Mouse (Mus musculus): ENCODE measurements around the gene Gm34653.
"Not testable (repeated sequence)": the region's sequence is repeated elsewhere in the genome, so short reads cannot be mapped to it uniquely, and the experiment has no call there.

The Gm34653 gene

GRCm38 (mm10) chr2:34832766-34833457 is at the start of gene Gm34653:
Gene Gm34653, plus strand, starts transcription at chr2:34833007.
- DNase-seq (ENCODE audit: low spot score in 2 of 2), result not testable (repeated sequence)

GRCm38 (mm10) chr2:34783064-34784020 is 49.5 kb upstream of the Gm34653 start:
- no peak for DNase-seq (ENCODE audit: low spot score in 2 of 2)

DNA sequence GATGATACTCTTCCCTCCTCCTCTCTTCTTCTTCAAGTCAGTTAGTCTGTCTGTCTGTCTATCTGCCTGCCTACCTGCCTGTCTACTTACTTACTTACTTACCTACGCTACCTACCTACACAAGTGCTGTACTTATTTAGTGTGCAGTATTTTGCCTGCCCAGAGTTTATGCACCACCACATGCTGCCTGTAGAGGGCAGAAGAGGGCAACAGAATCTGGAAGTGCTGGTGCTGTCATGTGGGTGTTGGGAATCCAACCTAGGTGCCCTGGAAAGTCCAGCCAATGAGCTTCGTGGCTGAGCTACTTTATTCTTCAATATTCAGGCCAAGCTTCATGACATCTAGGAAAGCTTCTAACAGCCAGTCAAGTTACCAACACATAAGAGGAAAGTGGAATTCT is 48.7 kb upstream of the Gm34653 start:
- peak in 1 of 2 experiments; percentile 58 for DNase-seq (ENCODE audit: low spot score in 2 of 2)

DNA sequence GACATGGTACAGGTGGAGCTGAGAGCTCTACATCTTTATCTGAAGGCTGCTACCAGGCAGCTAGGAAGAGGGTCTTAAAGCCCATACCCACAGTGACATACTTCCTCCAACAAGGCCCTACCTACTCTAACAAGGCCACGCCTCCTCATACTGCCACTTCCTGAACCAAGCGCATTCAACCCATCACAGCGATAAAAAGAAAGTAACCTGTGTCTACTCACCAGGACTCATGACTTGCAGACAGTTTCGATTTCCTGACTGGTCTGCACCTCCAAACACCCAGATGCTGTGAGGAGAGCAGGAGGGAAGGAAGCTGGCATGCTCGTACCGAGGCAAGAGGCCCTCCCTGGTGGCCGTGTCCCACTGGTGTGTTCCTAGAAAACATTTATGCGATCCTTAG is 42.5 kb upstream of the Gm34653 start:
- peak; percentile 61 to 62 for DNase-seq (ENCODE audit: low spot score in 2 of 2)

- DNase-seq (ENCODE audit: low spot score in 2 of 2), result not testable (repeated sequence)
Measured at GRCm38 (mm10) chr2:34792543-34792942, 40.3 kb upstream of the Gm34653 start.

- DNase-seq (ENCODE audit: low spot score in 2 of 2), result no peak
Measured at GRCm38 (mm10) chr2:34794511-34794910, 38.3 kb upstream of the Gm34653 start.

GRCm38 (mm10) chr2:34795426-34795825 is 37.4 kb upstream of the Gm34653 start:
- DNase-seq (ENCODE audit: low spot score in 2 of 2), result no peak

DNA sequence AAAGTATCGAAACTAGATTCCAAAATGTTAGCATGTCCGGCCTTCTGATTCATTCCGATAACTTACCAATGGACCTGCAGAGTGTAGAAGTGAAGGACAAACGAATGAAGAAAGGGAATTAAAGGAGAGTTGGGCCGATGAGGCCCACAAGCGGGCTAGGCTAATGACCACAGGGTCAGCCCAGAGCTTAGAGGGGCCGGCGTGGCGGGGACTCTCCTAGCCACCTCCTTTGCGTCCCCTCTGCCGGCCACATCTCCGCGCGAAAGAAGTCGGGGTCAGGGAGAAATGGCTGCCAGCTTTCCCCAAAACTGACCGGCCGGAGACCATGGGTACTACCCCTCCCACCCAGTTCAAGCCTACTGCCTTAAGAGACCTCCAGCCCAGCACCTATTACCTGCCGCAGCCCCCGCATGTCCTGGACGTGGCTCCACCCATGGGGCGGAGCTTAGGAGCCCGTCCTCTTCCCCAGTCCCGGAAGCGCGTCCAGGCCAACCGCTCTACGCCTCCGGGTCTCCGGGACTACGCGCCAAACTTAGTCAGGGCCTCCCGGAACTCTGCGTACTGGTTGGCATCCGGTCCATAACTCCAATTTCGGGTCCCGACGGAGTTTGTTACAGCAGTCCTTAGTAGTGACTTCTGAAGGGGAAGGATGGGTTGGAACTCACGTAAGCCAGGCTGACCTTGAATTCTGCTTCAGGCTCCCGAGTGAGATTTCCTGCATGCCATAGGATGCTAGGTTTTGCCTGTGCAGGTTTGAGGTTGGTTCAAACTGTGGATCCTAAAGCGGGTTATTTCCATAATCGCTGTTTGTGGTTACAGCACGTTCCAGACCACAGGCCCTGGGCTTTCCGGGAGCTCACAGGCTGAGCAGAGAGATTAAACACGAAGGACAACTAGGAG is 33.2 kb upstream of the Gm34653 start, which contains the start of gene Rabepk:
Gene Rabepk (minus strand): TSS at position 556 of the 900 bp plus-strand sequence.
- DNase-seq (ENCODE audit: low spot score in 2 of 2), result peak; percentile 78 to 84

DNA sequence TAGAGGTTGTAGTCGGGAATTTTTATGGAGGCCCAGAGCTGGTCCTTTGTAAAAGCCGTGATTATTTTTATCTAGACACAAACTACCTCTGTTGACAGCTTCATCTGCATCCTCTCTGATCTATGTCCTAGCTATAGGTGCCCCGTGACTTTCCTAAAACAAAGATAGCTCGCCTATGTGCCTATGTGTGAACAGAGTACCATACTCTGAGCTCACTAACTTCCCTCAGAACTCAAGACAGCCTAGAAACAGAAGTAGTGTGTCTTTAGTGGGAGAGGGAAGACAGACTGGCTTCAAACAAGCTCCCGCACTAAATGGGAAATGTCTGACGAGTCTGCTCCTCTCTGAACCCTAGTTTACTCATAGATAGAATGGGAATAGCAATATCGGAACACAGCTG is 32.4 kb upstream of the Gm34653 start:
- DNase-seq (ENCODE audit: low spot score in 2 of 2), result no peak

DNA sequence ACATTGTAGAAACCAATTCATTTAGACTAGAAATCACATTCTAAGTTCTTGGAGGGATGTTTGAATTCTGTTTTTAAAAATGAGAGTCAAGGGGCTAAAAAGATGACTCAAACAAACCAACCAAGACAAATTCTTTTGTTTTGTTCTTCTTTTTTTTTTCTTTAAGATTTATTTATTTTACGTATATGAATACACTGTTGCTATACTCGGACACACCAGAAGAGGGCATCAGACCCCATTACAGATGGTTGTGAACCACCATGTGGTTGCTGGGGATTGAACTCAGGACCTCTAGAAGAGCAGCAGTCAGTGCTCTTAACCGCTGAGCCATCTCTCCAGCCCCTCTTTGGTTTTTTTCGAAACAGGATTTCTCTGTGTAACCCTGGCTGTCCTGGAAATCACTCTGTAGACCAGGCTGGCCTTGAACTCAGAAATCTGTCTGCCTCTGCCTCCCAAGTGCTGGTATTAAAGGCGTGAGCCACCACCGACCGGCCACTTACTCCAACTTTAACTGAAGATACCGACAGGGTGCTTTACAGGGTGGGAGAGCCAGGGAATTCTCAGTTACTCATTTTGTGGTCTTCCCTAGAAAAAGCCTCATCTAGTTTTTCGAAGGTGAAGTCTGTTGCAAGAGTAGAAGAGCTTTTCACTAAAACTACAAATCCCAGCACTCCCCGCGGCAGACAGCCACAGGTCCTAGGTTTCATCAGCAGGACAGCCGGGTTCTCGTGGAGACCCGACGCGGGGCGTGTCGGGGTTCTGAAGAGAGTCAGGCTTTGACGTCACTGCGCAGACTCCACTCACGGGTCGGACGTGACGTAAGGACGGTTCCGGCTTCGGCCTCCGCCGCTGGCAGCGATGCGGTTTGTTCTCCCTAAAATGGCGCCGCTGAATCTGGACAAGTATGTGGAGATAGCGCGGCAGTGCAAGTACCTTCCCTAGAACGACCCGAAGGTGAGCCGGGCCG is 31.0 kb upstream of the Gm34653 start:
- DNase-seq (ENCODE audit: low spot score in 2 of 2), result peak; percentile 94 to 97

- not testable (repeated sequence) for DNase-seq (ENCODE audit: low spot score in 2 of 2)
Measured at GRCm38 (mm10) chr2:34802565-34803245, 30.1 kb upstream of the Gm34653 start.

DNA sequence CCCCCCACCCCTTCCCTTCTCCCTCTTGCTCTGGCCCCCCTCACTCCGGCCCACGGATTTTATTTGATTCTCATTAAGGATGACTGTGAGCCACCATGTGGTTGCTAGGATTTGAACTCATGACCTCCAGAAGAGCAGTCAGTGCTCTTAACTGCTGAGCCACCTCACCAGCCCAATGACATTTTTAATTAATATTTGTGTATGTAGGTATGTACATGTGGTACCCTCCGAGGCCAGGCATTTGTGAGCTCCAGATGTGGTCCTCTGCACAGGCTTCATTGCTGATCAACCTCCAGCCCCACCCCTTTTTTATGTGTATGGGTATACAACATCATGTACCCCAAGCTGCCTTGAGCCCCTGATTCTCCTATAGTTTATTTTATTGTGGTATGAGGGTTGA is 29.1 kb upstream of the Gm34653 start:
- no peak for DNase-seq (ENCODE audit: low spot score in 2 of 2)

DNA sequence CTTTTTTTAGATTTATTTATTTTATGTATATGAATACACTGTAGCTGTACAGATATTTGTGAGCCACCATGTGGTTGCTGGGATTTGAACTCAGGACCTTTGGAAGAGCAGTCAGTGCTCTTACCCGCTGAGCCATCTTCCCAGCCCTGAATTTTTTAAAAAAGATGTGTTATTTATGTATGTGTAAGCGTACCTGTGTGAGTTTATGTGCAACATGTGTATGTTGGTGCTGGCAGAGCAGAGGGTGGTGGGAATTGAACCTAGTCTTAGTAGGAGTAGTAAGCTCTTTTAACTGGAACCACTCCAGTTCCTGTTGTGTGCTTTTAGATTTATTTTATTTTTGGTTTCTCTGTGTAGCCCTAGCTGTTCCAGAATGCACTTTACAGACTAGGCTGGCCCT is 28.6 kb upstream of the Gm34653 start:
- no peak for DNase-seq (ENCODE audit: low spot score in 2 of 2)

- no peak for DNase-seq (ENCODE audit: low spot score in 2 of 2)
Measured at GRCm38 (mm10) chr2:34804815-34805214, 28.0 kb upstream of the Gm34653 start.

- DNase-seq (ENCODE audit: low spot score in 2 of 2), result no peak
Measured at GRCm38 (mm10) chr2:34805364-34805950, 27.4 kb upstream of the Gm34653 start.

DNA sequence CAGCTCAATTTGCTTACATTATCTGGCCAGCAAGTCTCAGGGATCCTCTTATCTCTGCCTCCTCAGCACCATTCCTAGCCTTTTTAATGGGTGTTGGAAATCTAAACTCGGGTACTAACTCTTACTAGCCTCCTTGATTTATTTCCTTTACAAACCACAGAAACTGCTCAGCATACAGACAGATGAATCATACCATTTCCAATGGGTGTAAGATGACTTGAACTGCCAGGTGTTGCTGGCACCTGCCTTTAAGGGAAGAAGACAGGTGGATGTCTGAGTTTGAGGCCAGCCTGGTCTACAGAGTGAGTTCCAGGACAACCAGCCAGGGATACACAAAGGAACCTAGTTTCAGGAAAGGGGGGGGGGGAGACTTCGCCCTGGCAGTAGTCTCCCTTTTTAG is 24.8 kb upstream of the Gm34653 start:
- DNase-seq (ENCODE audit: low spot score in 2 of 2), result no peak

DNA sequence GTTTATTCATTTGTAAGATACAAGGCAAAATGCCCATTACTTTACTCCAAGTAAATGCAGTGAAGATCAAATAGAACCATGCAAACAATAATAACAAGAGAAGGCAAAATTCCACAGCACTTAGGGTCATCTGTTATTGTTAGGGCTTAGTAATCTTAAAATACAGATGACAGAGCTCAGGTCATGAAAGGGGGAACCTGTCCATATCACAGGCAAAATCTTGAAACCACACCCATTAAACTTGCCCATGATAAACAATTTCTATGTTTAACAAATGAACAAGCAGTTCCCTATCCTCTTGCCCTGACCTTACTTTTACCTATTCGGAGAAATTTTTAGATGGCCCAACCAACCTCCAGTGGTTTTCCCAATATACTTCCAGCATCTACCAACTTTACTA is 23.2 kb upstream of the Gm34653 start:
- DNase-seq (ENCODE audit: low spot score in 2 of 2), result no peak

DNA sequence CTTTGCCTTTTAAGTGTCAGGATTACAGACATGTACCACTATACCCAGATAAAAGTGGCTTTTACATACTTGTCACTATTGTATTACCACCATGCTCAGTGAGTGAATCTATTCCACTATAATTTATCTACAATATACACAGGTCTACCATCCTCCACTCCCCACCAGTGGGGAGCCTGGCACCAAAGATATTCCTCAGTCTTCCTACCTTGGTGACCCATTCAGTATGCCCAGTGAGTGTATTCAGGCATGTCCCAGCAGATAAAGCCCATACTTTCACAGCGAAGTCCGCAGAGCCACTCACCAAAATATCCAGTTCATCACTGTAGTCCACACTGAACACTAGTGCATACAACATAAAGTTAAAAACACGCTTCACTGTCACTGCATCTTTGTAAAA is 22.0 kb upstream of the Gm34653 start:
- no peak for DNase-seq (ENCODE audit: low spot score in 2 of 2)

GRCm38 (mm10) chr2:34812706-34813105 is 20.1 kb upstream of the Gm34653 start:
- no peak for DNase-seq (ENCODE audit: low spot score in 2 of 2)

Measured in thymus, postnatal 10 days (tissue).